Mouse (Mus musculus): ENCODE measurements around the gene Ttc4. TPM values are rescaled to one million over a fixed set of nuclear protein-coding genes. Genes with fewer than 3 reads are reported as not detected.

The Ttc4 gene
- total RNA-seq (2021), result 10 to 100 TPM; 17.0 to 17.3 TPM

GRCm38 (mm10) chr4:106678442-106679118, at the start of gene Ttc4:
Gene Ttc4, minus strand, starts transcription at chr4:106678944.
- intact Hi-C loops (cut with DNase I), result loop anchor here (2.0 to 10.0 kb wide), 2 partner anchors 30 to 496 kb away; partner anchors contain the start of genes Tceanc2 and Tmem59
- peak; percentile 75 for DNase-seq (ENCODE audit: low spot score)

DNA sequence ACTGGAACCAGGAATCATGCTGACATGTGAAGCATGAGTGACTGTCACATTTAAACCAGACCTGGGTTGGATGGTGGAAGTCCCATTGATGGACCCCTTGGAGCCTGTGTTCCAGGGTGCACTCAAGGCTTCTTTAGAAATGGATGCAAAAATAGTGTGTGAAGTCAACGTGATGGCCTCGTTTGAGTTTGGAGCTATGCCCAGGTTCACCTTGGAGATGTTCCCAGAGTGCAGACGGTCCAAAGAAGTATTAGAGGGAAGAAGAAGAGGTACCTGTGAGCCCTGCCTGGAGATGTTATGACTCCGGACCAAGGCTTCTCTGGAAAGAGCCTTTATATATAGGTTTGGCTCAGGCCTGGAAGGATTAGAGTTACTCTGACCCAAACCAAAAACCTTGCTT, 41.9 kb upstream of the Ttc4 start:
- DNase-seq (ENCODE audit: low spot score), result no peak
- intact Hi-C loops (cut with DNase I), result no loop called here

DNA sequence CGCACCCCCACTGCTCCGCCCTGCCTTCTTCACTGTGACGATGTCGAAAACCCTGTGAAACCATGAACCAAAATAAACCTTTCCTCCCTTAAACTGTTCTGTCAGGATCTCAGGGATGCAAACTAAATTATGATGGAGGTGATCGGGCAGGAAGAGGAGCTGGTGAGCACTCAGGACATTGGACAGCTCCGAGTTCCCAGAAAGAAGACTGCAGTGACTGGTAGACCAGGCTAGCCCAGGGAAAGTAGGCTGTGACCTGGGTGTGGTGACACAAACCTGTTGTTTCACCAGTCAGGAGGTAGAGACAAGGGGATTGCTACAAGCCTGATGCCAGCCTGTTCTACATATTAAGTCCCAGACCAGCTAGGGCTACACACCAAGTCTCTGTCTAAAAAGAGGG, 34.9 kb upstream of the Ttc4 start:
- intact Hi-C loops (cut with DNase I), result no loop called here
- DNase-seq (ENCODE audit: low spot score), result no peak

DNA sequence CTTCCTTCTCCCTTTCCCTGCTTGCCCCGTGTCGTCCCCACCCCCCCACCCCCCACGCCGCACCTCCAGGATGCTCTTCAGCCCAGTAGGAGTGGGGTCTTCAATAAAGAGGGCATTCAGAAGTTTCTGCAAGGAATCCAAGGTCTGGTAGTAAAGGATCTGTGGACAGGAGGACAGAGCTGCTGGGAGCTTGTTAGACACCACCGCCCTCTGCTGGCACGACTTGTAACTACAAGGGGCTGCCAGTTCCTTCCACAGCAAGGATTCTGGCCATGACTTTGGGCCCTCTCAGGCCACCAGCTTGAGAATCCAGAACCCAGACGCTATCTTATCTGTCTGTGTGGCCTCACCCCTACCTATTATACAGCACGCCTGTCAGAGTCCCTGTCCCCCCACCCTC, 29.7 kb upstream of the Ttc4 start:
- intact Hi-C loops (cut with DNase I), result loop anchor here (1.0 to 10.0 kb wide), 3 partner anchors 77 to 234 kb away; no protein-coding TSS in a partner anchor
- DNase-seq (ENCODE audit: low spot score), result peak; percentile 25

DNA sequence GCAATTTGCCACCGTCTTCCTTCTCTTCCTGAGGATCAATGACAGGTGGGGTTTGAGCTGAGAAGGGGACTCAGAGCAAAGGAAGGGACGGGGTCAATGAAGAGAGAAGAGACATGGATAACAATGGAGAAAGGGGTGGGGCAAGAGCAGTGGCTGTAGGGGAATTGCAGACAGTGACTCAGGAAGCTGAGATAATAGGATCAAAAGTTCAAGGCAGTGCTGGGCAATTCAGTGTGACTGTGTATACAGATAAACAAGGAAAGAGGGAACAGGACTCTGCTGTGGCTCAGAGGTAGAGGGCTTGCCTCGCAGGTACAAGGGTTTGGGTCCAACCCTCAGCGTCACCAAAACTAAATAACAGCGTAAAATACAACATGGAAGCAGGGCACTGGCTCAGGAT, 29.2 kb upstream of the Ttc4 start:
- DNase-seq (ENCODE audit: low spot score), result no peak
- intact Hi-C loops (cut with DNase I), result loop anchor here (1.0 to 10.0 kb wide), 3 partner anchors 77 to 233 kb away; no protein-coding TSS in a partner anchor

DNA sequence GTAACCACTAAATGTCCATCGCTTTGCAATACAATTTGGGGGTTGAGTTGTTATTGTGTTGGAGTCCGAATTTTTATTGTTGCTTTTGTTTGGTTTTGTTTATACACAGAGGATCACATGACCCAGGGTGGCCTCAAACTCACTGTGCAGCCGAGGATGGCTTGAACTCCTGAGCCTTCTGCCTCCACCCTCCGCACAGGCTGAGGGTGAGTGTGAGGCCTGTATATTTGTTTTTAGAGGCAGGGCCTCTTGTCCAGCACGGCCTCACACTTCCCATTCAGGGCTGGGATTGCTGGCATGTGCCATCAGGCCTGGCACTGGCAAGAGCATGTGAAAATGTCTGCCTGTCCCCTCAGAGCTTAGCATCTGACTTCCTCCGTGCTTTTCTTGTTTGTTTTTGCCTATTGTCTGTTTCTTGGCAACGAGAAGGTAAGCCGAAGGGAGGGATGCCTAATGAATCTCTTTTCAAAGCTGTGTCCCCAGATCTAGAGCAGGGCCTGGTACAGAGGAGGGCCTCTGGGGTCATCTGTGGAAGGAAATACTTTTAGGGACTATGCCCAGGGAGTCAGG, 26.4 kb upstream of the Ttc4 start:
- intact Hi-C loops (cut with DNase I), result loop anchor here (10.0 kb wide), 1 partner anchor 230 kb away; no protein-coding TSS in a partner anchor

GRCm38 (mm10) chr4:106704416-106704815, 25.7 kb upstream of the Ttc4 start:
- no peak for DNase-seq (ENCODE audit: low spot score)
- intact Hi-C loops (cut with DNase I), result loop anchor here (10.0 kb wide), 1 partner anchor 230 kb away; no protein-coding TSS in a partner anchor

More for the DNA sequence above, 26.4 kb upstream of the Ttc4 start:
- DNase-seq (ENCODE audit: low spot score), result no peak

- no peak for DNase-seq (ENCODE audit: low spot score)
- intact Hi-C loops (cut with DNase I), result loop anchor here (10.0 kb wide), 1 partner anchor 229 kb away; no protein-coding TSS in a partner anchor
These were observed 25.2 kb upstream of the Ttc4 start for GRCm38 (mm10) chr4:106703956-106704355.

- intact Hi-C loops (cut with DNase I), result loop anchor here (10.0 kb wide), 1 partner anchor 226 kb away; no protein-coding TSS in a partner anchor
These were observed 22.1 kb upstream of the Ttc4 start for GRCm38 (mm10) chr4:106700798-106701197.

DNA sequence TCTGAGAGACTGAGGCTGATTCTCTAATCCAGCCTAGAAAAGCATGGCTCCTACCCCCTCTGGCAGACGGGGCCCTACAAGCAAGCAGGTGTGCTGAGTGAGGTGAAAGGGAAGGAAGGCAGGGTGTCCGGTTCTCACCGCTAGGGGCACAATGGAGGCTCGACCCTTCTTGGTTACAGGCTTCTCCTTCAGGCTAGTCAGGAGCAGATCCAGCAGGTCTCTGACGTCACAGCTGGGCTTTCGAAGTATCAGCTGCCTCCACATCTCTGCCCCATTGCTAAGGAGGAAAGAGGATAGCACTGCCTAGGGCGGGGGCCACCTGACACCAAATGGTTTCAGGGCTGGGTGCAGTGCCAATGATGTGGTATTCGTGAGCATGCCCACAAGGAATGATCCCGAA, 21.2 kb upstream of the Ttc4 start:
- intact Hi-C loops (cut with DNase I), result loop anchor here (10.0 kb wide), 1 partner anchor 225 kb away; no protein-coding TSS in a partner anchor
- no peak for DNase-seq (ENCODE audit: low spot score)

More at GRCm38 (mm10) chr4:106700798-106701197, 22.1 kb upstream of the Ttc4 start:
- DNase-seq (ENCODE audit: low spot score), result no peak

DNA sequence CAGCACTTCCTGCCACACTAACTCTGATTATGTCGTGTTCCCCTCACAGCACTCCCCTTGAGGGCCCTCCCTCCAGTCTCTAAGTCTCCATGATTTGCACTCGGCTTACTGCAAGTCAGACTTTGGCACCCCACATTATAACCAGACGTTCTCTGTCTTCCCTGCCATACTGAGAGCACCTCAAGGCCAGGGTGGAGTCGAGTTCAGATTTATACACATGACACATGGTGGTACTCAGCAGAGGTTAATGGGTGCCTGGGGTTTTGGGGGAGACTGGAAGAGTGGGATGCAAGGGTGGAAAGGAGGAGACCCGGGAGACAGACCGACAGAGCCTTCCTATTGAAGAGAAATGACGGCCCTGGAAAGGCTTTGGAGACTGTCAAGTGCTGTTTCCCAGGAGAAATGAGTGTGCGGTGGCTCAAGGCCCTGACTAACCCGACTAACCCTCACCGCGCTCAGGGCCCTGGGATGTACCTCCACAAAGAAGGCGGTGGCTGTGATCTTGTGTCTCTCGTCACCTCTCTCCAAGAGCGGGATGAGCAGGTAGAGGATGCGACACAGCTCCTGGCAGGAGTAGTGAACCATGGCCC, 15.2 kb upstream of the Ttc4 start:
- DNase-seq (ENCODE audit: low spot score), result no peak
- intact Hi-C loops (cut with DNase I), result no loop called here

- intact Hi-C loops (cut with DNase I), result no loop called here
- DNase-seq (ENCODE audit: low spot score), result no peak
These were observed 10.0 kb upstream of the Ttc4 start for GRCm38 (mm10) chr4:106688636-106689296.

DNA sequence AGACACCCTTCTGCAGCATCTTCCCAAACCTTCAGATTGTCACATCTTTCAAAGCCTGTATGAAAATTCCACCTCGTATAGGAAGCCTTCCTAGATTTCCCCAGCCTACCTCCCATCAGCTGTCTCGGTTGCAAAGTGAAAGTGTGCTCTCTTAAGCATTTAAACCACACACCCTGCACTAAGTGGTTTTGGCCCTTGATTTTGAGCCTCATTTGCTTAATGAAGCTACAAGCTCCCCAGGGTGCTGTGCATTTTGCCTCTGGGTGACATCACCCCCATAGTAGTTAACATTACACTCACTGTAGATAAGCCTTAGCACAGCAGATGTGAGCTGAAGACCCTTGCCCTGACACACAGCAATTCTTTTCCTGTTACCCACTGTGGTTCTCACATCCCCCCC, 2.2 kb upstream of the Ttc4 start:
- no peak for DNase-seq (ENCODE audit: low spot score)
- intact Hi-C loops (cut with DNase I), result no loop called here

DNA sequence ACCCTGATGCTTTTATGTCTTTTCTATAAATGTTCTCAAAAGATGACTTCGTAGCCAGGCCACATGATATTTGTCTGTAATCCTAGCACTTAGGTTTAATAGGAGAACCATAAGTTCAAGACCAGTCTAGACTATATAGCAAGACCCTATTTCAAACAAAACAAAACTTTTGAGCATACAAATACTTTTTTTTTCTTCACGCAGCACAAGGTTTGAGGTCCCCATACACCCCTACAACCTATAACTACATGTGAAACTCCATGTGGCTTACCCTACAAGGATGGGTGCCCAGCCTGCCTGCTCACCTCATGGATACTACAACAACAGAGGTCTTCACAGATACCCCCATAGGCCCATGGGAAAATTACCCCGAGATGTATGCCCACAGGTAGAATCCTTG, 408 bp upstream of the Ttc4 start:
- intact Hi-C loops (cut with DNase I), result loop anchor here (2.0 to 10.0 kb wide), 2 partner anchors 30 to 496 kb away; partner anchors contain the start of genes Tceanc2 and Tmem59
- no peak for DNase-seq (ENCODE audit: low spot score)

GRCm38 (mm10) chr4:106676749-106677148, 2.0 kb downstream of the Ttc4 start:
- no peak for DNase-seq (ENCODE audit: low spot score)
- intact Hi-C loops (cut with DNase I), result loop anchor here (10.0 kb wide), 1 partner anchor 498 kb away; the partner anchor contains the start of genes Tceanc2 and Tmem59

DNA sequence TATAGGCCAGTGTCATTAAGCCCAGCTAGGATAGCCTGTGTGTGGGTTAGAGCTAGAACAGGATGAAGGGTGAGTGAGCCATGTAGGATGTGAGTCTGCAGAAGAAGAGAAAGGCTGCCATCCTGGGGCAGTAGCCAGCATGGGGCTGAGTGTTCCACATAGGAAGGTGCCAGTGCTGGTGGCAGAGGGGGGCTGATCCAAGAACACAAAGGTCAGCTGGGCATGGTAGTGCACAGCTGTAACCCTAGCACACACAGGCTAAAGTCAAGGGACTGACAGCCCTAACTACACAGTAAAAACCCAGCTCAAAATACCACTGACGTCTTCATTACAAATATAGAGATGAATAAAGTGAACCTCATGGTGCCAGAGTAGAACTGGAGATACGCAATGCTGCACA, 12.2 kb downstream of the Ttc4 start:
- no peak for DNase-seq (ENCODE audit: low spot score)
- intact Hi-C loops (cut with DNase I), result no loop called here

GRCm38 (mm10) chr4:106665673-106666072, 13.1 kb downstream of the Ttc4 start:
- intact Hi-C loops (cut with DNase I), result no loop called here
- no peak for DNase-seq (ENCODE audit: low spot score)

DNA sequence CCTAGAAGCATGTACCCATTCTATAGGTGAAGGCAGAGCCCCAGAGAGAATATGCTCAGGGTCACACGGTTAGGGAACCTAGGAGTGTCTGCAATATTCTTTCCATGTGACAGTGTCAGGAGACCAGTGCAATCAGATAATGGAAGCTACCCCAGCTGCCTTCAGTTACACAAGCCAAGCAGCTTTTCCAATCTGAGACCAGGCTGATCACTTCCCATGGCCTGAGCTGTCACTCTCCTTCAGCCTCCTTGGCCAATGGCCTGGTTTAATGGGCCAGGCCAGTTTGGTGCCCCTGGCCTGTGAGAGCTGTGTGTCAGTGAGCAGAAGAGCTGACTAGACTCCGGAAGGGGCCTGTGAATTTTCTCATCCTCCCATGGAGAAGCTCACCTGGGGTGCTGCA, 13.5 kb downstream of the Ttc4 start:
- intact Hi-C loops (cut with DNase I), result no loop called here

DNA sequence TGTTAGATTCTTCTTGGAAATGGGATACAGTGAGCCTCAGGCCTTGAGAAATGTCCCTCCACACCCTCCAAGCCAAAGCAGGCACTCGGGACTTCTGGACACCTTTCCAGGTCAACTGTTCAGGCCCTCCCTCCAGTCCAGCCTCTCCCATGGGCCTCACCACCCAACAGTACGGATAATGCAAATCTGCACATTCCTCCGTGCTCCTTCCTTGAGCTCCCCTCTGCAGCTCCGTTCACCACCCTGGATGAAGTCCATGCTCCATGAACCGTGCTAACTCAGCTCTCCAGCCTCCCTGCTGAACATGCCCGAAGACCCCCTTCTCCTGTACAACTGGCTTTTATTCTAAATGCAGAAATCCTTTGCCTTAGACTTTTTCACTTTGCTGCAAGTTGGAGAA, 14.0 kb downstream of the Ttc4 start:
- intact Hi-C loops (cut with DNase I), result no loop called here

More for the DNA sequence above, 13.5 kb downstream of the Ttc4 start:
- DNase-seq (ENCODE audit: low spot score), result no peak

GRCm38 (mm10) chr4:106663956-106664470, 14.7 kb downstream of the Ttc4 start:
- no peak for DNase-seq (ENCODE audit: low spot score)
- intact Hi-C loops (cut with DNase I), result no loop called here

More for the DNA sequence above, 14.0 kb downstream of the Ttc4 start:
- DNase-seq (ENCODE audit: low spot score), result no peak
